Mouse (Mus musculus): ENCODE data around the gene Stk11.

GRCm38 (mm10) chr10:80141243-80141642 is 25.6 kb downstream of the Stk11 start:
- no peak for TF ChIP-seq CTCF (conservative IDR thresholded peaks at IDR 0.05; ENCODE audit: low read length)
- TF ChIP-seq NANOG (IDR thresholded peaks at IDR 0.05; ENCODE audit: borderline replicate concordance, low read length) = no peak
- no peak for TF ChIP-seq POU5F1 (IDR thresholded peaks at IDR 0.05; ENCODE audit: borderline replicate concordance, low read length)

Measured in E14TG2a.4 (cell line).